Mouse (Mus musculus) adrenal gland, postnatal 36 days (tissue): ENCODE measurements around the gene Ltbp2. TPM values are rescaled to one million over a fixed set of nuclear protein-coding genes. Genes with fewer than 3 reads are reported as not detected.
A peak's percentile ranks its signal among the peaks of the same experiment; 100 is the strongest.

ENCODE experiments used
- DNase-seq, 2 experiments: peaks; one replicate each; pipeline ENCODE4 v3.0.0; 2021; ENCODE audit warnings: mixed read lengths in 1 of 2
- long read RNA-seq, 2 experiments: library from polyadenylated mRNA; stranded (forward); transcript quantifications; one replicate each; pipeline ENCODE4 v2.0.0; 2021; ENCODE audit warnings: borderline sequencing depth in 2 of 2
- total RNA-seq, 2 experiments: library from RNA; stranded (reverse); gene quantifications; 2 replicates each; pipeline ENCODE4 v1.2.3; 2021

Gene Ltbp2
- total RNA-seq, result 1 to 10 TPM; 6.5 to 6.6 TPM
- long read RNA-seq, experiment 1, partial matches to known transcripts, result 5 of 12 reads
- long read RNA-seq, experiment 1, other reads (novel, unspliced or antisense), result 7 of 12 reads
- long read RNA-seq, experiment 2, partial matches to known transcripts, result 7 of 9 reads
- long read RNA-seq, experiment 2, other reads (novel, unspliced or antisense), result 2 of 9 reads

DNA sequence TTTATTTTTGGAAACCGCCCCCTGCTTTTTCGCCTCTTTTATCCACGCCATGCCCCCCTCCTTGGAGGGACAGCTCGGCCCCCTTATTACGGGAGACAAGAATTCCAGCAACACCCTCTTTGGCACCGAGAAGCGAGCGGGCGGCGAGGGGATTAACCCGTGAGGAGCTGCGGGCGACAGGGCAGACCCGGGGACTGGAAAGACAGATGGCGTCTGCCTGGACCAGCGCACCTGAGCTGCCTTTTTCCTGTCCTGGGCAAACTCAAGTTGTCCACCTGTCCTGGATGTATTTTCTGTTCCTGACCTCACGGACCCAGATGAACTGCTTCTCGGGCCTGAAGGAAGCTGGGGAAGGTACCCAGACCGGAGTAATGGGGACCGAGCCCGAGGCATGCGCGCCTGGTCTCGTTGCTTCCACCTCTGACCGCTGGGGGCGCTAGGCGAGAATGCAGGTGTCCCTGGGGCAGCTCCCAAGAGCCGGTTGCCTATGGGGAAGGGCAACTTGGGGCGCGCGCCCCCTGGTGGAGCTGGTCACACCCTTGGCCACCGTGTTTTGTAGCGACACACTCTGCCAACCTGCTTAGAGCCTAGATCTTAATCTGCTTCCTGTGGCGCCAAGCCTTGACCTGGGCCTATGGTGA, at the start of gene Ltbp2:
Ltbp2 (minus strand) TSS at position 52 of the 641 bp plus-strand sequence.
- peak; percentile 92 to 93 for DNase-seq

- DNase-seq, result no peak
Observed at GRCm38 (mm10) chr12:84924324-84924723, 48.0 kb upstream of the Ltbp2 start.

DNA sequence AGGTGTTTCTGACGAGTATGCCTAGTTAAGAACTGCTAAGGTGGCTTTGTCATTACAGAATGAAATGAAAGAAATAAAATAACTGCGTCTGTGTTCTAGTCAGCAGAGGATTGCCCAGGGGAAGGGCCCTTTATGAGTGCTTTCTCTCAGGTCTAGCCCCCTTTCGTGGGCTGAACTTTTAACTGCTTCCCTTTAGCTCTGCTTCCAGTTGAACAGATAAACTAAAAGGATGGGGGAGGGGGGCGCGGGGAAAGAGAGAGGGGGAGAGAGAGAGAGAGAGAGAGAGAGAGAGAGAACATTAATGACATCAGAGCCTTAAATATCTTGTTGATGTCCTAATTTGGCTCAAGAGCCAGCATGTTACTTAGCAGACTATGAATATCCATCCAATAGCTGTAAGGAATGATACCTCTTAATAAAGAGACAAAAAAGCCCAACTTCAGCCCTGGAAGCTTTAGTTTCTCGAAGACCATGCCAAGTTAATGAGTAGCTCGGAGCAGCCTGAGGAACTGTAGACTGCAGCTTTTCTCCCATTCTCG, 45.6 kb upstream of the Ltbp2 start:
- DNase-seq, result no peak

- no peak for DNase-seq
Observed at GRCm38 (mm10) chr12:84918809-84919208, 42.5 kb upstream of the Ltbp2 start.

DNA sequence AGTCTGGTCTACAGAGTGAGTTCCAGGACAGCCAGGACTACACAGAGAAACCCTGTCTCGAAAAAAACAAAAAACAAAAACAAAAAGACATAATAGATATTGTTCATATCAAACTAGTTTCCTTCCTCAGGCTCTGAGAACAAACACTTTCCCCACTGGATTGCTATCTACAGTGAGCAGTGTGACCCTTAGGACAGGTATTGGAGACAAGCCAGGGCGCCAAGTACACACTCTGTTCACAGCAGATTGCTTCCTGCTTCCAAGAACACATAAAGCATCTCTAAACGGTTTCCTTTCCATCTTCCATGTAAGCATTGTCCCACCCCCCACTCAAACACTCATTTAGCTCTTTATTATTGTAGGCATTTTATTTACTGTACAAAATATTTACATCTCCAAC, 41.5 kb upstream of the Ltbp2 start:
- DNase-seq, result no peak

DNA sequence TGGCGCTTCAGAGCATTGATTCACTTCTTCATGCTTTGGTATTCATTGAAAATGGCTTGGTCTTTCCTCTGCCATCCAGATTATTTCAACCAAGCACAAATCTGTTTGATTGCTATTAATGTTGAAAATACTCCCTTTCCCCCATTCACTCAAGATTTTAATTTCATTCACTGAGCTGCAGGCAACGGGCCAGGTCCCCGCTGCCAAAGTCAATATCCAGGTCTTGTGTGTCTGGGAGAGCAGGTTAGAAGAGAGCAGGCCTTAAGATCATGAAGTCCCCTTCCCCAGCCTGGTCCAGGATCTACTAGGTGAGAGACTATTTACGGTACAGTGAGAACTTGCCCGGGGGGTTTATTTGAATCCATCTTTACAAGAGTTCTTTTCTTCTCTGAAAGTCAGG, 38.6 kb upstream of the Ltbp2 start:
- no peak for DNase-seq

GRCm38 (mm10) chr12:84912652-84913104, 36.3 kb upstream of the Ltbp2 start:
- DNase-seq, result no peak

- DNase-seq, result no peak
Observed at GRCm38 (mm10) chr12:84911640-84912039, 35.3 kb upstream of the Ltbp2 start.

DNA sequence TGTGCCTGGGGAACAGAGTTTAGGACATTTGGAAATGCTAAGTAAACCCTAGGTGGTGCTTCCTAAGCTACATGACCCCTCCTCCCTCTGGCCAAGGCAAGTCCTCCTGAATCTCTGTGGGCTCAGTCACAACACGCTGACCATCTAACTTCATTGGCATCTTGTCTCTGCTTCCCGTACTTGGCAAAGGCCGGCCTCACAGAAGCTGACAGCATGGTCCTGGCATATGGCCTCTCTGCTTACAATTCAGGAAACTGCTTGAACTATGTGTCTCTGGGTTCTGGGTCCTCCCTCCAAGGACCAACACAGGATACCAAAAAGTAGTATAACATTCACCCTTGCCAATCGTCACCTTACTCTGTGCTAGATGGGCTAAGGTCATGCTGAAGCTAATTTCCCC, 33.7 kb upstream of the Ltbp2 start:
- DNase-seq, result no peak

DNA sequence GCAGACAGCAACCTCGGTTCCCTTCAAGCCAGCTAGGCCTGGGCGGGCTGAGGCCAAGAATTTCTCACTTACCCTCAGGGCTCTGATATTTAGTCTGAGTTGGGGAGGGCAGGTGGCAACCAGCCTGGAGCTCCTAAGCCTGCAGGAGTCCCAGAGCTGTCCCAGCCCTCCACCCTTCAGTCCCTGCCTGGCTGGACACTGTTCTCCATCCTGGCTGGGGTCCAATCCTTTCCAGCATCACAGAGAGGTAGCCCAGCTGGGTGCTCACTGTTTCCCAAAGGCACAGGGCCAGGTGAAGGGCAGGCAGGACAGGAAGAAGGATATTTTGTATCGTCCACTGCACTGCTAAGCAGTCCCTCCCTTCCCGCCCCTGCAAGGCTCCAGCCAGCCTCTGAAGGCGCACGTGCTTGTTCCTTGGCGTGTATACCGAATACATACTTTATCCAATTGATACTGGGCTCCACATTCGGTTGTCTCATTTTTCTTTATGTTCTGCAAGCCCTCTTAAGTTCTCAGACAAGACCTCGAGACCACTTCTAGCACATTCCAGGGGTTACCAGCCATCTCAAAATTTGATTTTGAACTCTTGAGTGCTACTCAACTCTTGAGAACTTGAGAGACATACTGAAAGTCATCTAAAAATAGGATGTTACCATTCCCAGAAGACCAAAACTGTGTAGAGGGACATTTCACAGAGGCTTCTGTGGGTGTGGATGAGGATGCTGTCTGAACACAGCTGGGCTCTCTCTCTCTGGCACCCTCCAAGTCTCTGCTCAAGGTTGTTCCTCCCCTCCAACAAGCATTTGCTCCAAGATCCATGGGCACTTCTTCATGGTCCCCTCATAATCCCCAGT, 31.5 kb upstream of the Ltbp2 start:
- DNase-seq, result peak in 1 of 2 experiments; percentile 7

GRCm38 (mm10) chr12:84907024-84907626, 30.8 kb upstream of the Ltbp2 start:
- DNase-seq, result no peak

DNA sequence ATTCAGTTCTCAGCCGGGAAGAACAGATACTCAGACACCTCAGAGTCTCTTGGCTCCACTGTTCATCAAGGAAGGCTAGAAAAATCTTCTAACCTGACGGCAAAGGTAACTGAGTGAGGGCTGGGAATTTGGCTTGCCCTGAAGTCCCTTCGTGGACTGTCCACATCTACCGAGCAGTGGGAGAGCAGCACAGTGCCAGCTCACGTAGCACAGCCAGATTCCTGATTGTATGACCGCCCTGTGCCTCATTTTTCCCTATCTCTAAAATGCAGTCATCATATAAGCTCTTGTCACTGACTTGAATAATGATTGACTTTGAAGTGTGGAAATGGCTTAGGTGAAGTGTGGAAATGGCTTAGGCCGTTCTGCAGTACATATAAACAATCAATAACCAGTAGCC, 28.1 kb upstream of the Ltbp2 start:
- no peak for DNase-seq

- DNase-seq, result no peak
Observed at GRCm38 (mm10) chr12:84900317-84900716, 24.0 kb upstream of the Ltbp2 start.

DNA sequence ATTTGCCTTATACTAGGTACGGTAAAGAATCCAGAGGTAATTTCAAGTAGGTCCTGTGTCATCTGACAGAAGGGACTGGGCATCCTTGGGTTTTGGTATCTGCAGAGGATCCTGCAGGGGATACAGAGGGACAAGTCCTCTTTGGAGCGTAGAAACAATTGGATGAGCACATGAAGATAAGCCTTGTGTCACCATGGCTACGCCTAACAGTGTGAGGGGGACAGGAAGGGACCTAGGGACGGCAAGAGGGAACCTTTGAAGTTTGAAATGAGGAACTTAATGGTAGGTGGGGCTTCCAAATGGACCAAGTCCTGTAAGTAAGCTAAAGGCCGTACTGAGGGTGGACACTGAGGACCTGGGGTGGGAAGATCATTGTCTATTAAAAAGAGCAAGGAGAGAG, 21.0 kb upstream of the Ltbp2 start:
- no peak for DNase-seq

- DNase-seq, result no peak
Observed at GRCm38 (mm10) chr12:84896235-84896634, 19.9 kb upstream of the Ltbp2 start.

DNA sequence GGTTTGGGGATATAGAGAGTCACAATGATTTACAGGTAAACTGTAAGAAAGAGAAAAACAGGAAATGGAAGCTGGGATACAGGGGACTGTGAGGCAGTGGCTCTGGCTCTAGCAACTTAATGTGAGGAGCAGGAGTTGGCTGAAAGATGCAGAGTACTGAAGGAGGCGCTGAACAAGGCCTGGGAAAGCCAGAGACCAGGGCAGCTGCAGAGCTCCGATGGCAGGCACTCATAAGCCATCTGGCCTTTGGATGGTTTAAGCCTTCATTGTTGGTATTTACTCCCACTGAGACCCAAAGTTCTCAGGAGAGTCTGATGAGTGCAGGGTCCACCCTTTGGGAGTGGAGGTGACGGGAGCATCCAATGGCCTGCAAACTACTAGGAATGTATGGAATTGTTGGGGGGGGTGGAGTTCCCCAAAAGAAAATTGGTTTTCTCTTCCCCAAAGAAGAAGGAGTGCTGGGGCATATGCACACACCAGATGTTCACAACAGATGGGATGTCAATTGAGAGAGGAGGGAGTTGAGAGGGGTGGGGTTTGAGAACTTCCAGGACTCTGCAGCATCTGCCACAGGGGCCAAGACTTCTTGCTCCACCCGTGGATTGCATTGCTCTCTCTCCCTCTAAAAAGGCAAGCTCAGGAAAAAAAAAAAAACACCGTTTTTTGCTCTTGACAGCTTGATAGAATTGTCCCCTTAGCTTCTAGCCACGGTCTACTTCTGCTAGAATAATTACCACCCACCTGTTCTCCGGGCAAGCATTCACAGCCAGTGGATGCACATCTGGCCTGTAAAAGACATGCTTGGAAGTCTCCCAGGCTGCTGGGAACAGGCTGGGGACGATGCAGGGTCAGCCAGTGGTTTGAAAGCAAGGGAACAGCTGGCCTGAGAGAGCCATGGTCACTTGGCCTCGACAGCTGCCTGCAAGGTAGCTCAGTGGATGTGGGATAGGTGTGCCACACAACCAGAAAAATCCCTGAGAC, 17.6 kb upstream of the Ltbp2 start:
- DNase-seq, result no peak

- no peak for DNase-seq
Observed at GRCm38 (mm10) chr12:84890289-84890688, 14.0 kb upstream of the Ltbp2 start.

- peak; percentile 70 to 78 for DNase-seq
Observed at GRCm38 (mm10) chr12:84885107-84885876, 9.0 kb upstream of the Ltbp2 start.

GRCm38 (mm10) chr12:84884423-84885076, 8.2 kb upstream of the Ltbp2 start:
- DNase-seq, result no peak

- no peak for DNase-seq
Observed at GRCm38 (mm10) chr12:84882796-84883195, 6.5 kb upstream of the Ltbp2 start.
